Mouse (Mus musculus) retina, adult 2 months (tissue): ENCODE data around the gene Ppp1r13l.

Experiments
- DNase-seq: peaks from one replicate; pipeline ENCODE4 v3.0.0-alpha.2; 2012; ENCODE audit warnings: low read depth, low spot score

Gene Ppp1r13l

GRCm38 (mm10) chr7:19365376-19365775 lies 5.8 kb downstream of the Ppp1r13l start:
- DNase-seq = no peak

DNA sequence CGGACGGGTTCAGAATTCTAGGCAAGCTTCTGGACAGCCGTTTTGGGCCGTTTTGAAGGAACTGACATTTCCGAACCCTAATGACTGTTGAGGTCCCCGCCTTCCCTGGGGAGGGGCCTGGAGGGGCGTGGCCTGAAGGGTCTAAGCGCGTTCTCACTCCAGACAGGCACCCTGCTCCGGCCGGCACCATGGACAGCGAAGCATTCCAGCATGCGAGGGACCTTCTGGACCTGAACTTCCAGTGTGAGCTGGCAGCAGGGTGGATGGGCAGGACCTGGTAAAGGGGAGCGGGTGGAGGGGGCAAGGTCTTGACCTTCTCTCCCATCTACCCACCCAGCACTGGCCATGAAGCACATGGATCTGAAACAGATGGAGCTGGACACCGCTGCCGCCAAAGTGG lies 8.8 kb downstream of the Ppp1r13l start:
- DNase-seq = no peak

DNA sequence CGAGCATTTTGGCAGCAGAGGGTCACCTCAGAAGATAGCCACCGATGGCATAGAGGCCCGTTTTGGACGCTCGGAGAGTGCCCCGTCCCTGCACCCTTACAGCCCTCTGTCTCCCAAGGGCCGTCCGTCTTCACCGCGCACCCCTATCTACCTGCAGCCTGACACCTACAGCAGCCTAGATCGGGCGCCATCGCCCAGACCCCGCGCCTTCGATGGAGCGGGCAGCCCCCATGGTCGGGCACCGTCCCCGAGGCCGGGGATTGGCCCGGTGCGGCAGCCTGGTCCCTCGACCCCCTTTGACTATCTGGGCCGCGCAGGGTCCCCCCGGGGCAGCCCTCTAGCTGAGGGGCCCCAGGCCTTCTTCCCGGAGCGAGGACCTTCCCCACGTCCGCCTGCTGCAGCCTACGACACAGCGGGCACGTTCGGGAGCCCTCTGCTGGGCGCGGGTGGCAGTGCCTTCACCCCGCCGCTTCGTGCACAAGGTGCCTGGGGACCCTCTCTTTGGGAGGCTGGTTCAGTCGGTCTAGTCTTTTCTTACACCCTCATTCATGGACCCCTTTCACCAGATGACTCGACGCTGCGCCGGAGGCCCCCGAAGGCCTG lies 10.4 kb downstream of the Ppp1r13l start:
- no peak for DNase-seq

- no peak for DNase-seq
Measured at GRCm38 (mm10) chr7:19373367-19373766, 13.8 kb downstream of the Ppp1r13l start.

GRCm38 (mm10) chr7:19375368-19375767 lies 15.8 kb downstream of the Ppp1r13l start:
- no peak for DNase-seq

DNA sequence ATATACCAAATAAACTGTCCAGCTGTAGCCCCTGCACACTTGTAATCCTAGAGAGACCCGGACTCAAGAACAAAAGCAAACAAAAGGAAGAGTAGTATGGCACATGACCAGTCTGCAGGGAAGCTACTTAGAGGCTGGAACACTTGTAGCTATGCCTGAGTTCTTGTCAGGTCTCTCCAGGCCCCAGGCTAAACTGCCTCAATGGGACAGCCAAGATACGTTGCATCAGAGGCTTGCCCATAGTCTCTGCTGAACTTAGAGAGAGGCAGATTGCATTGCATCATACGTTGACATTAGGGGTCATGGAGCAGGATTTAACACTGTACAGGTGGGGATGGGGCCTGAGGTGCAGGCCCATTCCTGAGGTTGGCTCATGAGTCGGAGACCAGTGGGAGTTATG lies 16.5 kb downstream of the Ppp1r13l start:
- DNase-seq = no peak

GRCm38 (mm10) chr7:19378049-19378448 lies 18.5 kb downstream of the Ppp1r13l start:
- DNase-seq = no peak

DNA sequence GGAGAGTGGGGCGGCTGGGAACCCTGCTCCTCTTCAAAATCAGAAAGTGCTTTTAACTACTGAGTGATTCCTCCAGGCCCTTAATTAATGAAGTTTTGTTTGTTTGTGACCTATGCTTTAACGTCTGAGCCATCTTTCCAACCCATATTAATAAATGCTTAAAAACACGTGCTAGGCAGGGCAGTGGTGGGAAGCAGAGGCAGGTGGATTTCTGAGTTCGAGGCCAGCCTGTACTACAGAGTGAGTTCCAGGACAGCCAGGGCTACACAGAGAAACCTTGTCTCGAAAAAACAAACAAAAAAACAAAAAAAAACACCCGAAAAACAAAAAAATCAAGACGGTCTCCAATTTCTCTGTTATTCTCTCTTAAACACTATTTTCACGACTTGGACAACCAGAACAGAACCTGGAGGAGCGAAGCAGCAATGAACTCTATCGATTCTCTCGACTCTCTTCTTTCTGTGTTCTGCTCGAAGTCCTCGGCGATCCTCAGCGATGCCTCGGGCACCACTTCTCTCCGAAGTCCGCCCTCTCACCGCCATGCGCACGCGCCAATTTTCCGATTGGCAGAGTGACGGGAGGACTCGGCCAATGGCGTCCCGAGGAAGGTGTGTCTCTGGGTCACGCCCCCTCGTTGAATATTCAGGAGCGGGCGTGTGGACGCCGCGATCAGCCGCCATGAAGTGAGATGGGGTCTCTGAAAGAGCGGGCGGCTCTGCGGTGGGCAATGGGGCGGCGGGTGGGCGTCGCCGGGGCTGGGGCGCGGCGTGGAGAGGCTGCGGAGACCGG lies 22.0 kb downstream of the Ppp1r13l start, which contains the start of gene Ercc2:
Gene Ercc2, plus strand, starts transcription at position 634 of the 789 bp plus-strand sequence.
- peak; percentile 97 for DNase-seq

DNA sequence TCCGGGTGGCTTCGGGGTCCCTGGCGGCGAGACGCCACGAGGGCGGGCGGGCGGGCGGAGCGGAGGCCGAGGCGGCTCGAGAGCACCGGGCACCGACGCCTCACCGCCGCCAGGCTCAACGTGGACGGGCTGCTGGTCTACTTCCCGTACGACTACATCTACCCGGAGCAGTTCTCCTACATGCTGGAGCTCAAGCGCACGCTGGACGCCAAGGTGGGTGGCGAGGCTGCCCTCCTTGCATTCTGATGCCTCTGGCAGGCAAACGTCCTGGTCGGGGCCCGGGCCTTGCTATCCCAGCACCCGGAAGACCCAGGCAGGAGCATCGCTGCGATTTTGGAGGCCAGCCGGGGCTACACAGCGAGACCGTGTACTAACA lies 22.6 kb downstream of the Ppp1r13l start:
- DNase-seq = no peak

DNA sequence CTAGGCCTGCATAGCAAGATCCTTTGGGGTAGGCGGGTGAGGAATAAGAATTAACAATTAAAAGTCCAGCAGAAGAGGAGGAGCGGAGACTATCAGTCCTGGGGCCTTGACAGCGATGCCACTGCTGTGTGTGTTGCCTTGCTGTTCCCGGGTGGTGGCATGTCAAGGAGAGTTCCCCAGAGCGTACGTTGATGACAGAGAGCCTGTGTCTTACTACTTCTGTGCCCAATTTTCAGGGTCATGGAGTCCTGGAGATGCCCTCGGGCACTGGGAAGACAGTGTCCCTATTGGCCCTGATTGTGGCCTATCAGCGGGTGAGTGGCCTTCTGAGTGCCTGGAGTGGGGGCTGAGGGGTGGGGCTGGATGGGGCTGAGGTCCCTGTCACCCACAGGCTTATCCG lies 24.2 kb downstream of the Ppp1r13l start:
- no peak for DNase-seq

DNA sequence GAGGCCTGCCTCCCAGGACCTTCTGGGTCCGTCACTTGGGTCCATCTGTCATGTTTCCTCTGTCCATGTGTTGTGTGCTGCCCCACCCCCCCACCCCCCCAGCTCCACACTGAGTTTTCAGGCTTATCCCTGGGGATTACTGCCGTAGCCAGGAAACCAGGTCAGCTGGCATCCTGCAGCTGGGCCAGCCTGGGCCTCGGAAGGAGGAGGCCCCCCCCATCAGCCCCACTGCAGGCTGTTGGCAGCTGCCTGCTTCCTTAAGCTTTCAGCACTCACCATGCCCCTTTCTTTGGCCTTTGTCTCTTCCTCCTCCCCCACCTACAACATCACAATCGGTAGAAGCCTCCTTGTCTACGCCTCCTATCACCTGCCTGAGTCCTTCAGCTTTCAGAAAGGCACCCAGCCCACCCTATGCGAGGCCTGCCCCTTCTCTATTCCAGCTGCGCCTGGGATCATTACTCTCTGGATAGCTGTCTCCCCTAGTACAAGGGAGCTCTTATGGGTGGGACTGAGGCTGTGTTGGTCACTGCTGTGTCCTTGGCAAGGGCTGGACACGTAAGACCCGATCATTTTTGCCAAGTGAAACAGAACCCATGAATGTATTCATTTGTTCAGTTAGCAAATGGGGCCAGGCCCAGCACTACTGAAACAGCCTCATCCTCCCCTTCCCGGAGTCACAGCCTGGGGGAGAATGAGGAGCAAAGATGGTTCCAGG lies 29.3 kb downstream of the Ppp1r13l start:
- DNase-seq = peak; percentile 86

DNA sequence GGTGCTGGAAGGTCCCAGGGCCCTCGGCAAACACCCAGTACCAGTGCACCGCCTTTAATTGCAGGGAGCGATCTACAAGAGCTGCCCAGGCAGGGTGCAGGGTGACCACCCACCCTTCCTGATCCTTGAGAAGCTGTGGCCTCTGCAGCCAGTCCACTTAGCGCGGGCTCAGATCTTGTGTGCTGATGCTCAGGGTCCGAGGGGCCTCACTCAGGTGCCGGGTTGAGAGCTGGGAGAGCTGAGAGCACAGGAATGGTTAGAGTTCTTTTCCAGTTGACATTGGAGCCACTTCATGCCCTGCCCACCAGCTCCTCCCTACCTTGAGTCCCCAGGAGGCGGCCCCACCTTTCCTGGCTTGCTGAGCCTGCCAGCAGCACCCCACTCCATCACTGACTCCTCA lies 34.9 kb downstream of the Ppp1r13l start:
- no peak for DNase-seq

DNA sequence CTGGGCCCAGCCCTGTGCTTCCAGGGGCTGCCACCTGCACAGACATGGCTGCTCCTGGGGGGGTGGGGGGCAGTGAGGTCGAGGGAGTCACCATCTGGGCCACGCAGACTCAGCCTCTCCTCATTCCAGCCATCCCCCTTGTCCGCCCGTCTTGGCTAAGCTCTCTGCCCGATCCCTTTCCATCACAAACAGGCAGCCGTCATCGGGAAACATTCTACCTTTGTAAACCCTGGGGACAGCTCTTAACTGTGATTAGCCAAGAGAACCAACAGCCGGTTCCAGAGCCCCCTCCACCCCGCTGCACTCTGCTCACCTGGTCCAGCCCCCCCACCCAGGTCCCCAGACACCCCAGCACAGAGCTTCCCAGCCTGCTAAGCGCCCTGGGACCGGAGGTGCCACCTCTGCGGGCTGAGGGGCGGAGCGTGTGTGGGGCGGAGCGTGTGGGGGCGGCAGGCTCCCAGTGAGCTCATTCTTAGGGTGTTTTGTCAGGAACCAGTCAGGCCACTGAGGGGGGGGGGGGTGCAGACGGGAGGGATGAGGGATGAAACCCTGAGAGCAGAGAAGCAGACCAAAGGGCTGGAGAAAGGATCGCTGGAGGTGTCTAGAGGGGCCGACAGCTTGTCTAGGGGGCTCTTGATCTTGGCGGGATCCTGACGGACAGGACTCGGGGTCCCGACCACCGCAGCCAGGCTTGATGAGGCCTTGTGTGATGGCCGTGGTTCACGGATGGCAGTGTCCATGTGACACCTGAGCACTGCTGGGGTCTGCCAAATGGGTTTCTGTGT lies 40.1 kb downstream of the Ppp1r13l start:
- peak; percentile 57 for DNase-seq

- no peak for DNase-seq
Measured at GRCm38 (mm10) chr7:19400946-19401345, 41.4 kb downstream of the Ppp1r13l start.

- DNase-seq = no peak
Measured at GRCm38 (mm10) chr7:19402535-19403112, 43.1 kb downstream of the Ppp1r13l start.

GRCm38 (mm10) chr7:19403731-19404296 lies 44.3 kb downstream of the Ppp1r13l start, which contains the start of gene Klc3:
Klc3 (minus strand) TSS chr7:19404104.
- peak; percentile 70 for DNase-seq

DNA sequence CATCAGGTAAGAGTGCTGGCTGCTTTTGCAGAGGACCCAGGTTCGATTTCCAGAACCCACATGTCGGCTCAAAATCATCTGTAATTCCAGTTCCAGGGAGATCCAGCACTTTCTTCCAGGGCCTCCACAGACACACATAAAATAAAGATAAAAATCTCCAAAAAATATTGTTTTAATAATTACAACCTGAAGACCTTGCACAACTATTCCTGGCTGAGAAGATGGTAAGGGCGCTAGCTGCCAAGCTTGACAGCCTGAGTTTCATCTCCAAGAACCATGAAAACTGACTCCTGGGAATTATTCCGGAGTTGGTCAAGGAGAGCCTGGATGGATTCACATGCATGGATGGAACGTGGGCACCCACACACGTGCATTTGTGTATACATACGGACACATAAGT lies 44.9 kb downstream of the Ppp1r13l start, which contains the start of gene Ckm:
Gene Ckm, plus strand, starts transcription at position 301 of the 400 bp plus-strand sequence.
- DNase-seq = no peak

DNA sequence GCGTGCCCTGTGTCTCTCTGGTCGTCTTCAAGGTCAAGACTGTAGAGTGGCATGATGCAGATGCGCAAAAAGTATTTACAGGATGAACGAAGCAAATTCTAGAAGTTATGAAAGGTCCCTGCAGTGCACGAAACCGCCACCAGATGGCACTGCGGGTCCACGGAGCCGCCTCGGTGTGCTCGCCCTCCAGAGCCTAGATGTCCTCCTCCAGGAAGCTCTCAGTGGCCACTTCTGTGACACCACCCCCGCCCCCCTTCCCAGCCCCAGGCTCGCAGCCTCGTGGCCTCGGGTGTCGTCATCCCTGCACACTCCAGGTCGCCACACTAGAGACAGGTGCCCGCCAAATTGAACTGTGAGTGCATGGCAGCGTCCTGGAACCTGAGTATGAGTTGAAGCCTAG lies 45.9 kb downstream of the Ppp1r13l start:
- DNase-seq = no peak

DNA sequence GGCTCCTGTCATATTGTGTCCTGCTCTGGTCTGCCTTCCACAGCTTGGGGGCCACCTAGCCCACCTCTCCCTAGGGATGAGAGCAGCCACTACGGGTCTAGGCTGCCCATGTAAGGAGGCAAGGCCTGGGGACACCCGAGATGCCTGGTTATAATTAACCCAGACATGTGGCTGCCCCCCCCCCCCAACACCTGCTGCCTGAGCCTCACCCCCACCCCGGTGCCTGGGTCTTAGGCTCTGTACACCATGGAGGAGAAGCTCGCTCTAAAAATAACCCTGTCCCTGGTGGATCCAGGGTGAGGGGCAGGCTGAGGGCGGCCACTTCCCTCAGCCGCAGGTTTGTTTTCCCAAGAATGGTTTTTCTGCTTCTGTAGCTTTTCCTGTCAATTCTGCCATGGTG lies 50.2 kb downstream of the Ppp1r13l start:
- DNase-seq = no peak

GRCm38 (mm10) chr7:19410766-19411344 lies 51.3 kb downstream of the Ppp1r13l start:
- DNase-seq = no peak

DNA sequence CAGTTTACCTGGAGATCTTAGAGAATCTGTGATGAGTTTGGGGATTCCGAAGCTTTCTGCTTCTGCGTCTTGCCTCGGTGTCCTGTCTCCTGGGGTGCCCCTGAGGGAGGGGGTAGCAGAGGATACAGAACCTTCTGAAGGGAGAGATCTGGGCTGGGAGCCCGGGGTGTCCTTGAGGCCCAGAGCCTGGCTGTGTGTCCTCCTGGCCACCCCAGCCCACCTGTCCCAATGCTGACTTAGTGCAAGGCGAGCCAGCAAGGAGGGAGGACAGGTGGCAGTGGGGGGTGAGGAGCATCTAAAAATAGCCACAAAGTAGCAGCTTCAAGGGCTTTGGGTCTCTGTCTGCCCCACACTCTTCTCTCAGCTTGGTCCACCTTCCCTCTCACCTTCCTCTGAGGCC lies 52.2 kb downstream of the Ppp1r13l start:
- no peak for DNase-seq
